Comparison of ENCODE assay signal across 18 mouse cellular contexts in the genomic region with DNA sequence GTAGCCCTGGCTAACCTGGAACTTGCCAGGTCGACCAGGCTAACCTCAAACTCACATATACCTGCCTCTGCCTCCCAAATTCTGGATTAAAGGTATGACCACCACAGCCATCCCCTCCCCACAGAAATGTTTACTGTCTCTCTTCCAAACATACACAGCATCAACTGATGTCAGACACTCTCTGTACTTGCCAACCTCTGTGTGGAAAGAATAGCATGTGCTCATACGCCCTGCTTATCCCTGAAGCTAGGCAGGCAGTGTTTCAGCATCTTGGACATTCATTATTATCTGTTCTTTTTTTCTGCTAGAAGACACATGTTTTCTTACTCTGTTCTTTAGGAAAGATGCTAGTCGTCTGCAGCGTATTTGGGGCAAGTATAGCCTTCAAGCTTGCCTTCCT. TPM values are rescaled to one million over a fixed set of nuclear protein-coding genes. Genes with fewer than 3 reads are reported as not detected.
A peak's percentile ranks its signal among the peaks of the same experiment; 100 is the strongest.
DNase-seq lines count a peak whose midpoint lies in the region; ATAC-seq lines count a peak whose summit lies in the region.
"Had no signal": no experiment of that assay in that cellular context is flagged by ENCODE, and none has a peak within 500 bp of the region (broad histone marks: within the 10 kb centered on the region; RNA-seq: fewer than 3 reads in every experiment).

No protein-coding gene starts in this region.

- H3K9ac ChIP-seq in liver, embryonic 12.5 days: no peak overlapping the region
- H3K9ac ChIP-seq in liver, embryonic 11.5 days (ENCODE audit: low read depth, low read length): no peak overlapping the region
- no peak overlapping the region for H3K9ac ChIP-seq in liver, embryonic 13.5 days
- peak overlapping the region; percentile 9 for H3K9ac ChIP-seq in neural tube, embryonic 13.5 days

- H3K27me3 ChIP-seq in liver, embryonic 12.5 days (replicated peaks): no peaks in the 10 kb centered on the region
- no peaks in the 10 kb centered on the region for H3K27me3 ChIP-seq in liver, embryonic 11.5 days (replicated peaks; ENCODE audit: control insufficient read depth, insufficient read depth, low read length)
- no peaks in the 10 kb centered on the region for H3K27me3 ChIP-seq in liver, embryonic 13.5 days
- no peaks in the 10 kb centered on the region for H3K27me3 ChIP-seq in neural tube, embryonic 13.5 days
- H3K27me3 ChIP-seq: embryonic facial prominence, embryonic 13.5 days had no signal

- WGBS in liver, embryonic 12.5 days (ENCODE audit: insufficient replicate concordance): 79% methylated on average over 4 of the region's 4 CpGs
- WGBS in liver, embryonic 11.5 days: 86% methylated on average over 4 of the region's 4 CpGs
- 76% methylated on average over 4 of the region's 4 CpGs for WGBS in liver, embryonic 13.5 days (ENCODE audit: insufficient replicate concordance)
- WGBS in neural tube, embryonic 13.5 days: 90% methylated on average over 4 of the region's 4 CpGs

- ATAC-seq in liver, embryonic 12.5 days: no peak
- no peak for ATAC-seq in liver, embryonic 11.5 days (replicated peaks; ENCODE audit: low FRiP score)
- no peak for ATAC-seq in liver, embryonic 13.5 days (ENCODE audit: low read depth)
- no peak for ATAC-seq in neural tube, embryonic 13.5 days (ENCODE audit: low read depth)
- ATAC-seq: forebrain, embryonic 16.5 days; intestine, postnatal 0 days had no signal

- peak; percentile 49 for DNase-seq in heart, adult 11 months
- DNase-seq in heart, adult 8-10 months (ENCODE audit: low spot score): no peak
- DNase-seq in liver, embryonic 11.5 days (ENCODE audit: low spot score): no peak
- DNase-seq in liver, embryonic 13.5 days: no peak
- DNase-seq in ovary, adult 18-20 months (ENCODE audit: low spot score): no peak
- no peak for DNase-seq in kidney, adult 8-10 months
- DNase-seq: adrenal gland, postnatal 10 days; cerebellum, adult 8-10 months; heart, postnatal 4 days; kidney, postnatal 14 days; lung, adult 18-20 months; right cerebral cortex, postnatal 25 days; thymus, postnatal 4 days had no signal

- H3K4me1 ChIP-seq in liver, embryonic 12.5 days: peaks cover 82% of the 10 kb centered on the region
- peaks cover 45% of the 10 kb centered on the region for H3K4me1 ChIP-seq in liver, embryonic 11.5 days (replicated peaks; ENCODE audit: control insufficient read depth, insufficient read depth, low read length)
- peaks cover 81% of the 10 kb centered on the region for H3K4me1 ChIP-seq in liver, embryonic 13.5 days (replicated peaks)
- peaks cover 70% of the 10 kb centered on the region for H3K4me1 ChIP-seq in neural tube, embryonic 13.5 days (replicated peaks)

- peak overlapping the region; percentile 81; the same call in 1 of the 2 replicates for H3K27ac ChIP-seq in liver, embryonic 12.5 days
- no peak overlapping the region for H3K27ac ChIP-seq in liver, embryonic 11.5 days (ENCODE audit: low read depth, low read length)
- H3K27ac ChIP-seq in liver, embryonic 13.5 days: peak overlapping the region; percentile 81
- H3K27ac ChIP-seq in neural tube, embryonic 13.5 days (replicated peaks): no peak overlapping the region
- H3K27ac ChIP-seq: embryonic facial prominence, embryonic 13.5 days had no signal

- H3K4me3 ChIP-seq in liver, embryonic 12.5 days: no peak overlapping the region
- H3K4me3 ChIP-seq in liver, embryonic 11.5 days (ENCODE audit: low read depth, low read length): no peak overlapping the region
- no peak overlapping the region for H3K4me3 ChIP-seq in liver, embryonic 13.5 days (replicated peaks)
- no peak overlapping the region for H3K4me3 ChIP-seq in neural tube, embryonic 13.5 days
- H3K4me3 ChIP-seq: embryonic facial prominence, embryonic 13.5 days had no signal

- 0 out of 2 replicates have a peak overlapping the region, but pooled peaks have one; percentile 93 for H3K4me2 ChIP-seq in liver, embryonic 12.5 days
- H3K4me2 ChIP-seq in liver, embryonic 11.5 days: no peak overlapping the region
- H3K4me2 ChIP-seq in liver, embryonic 13.5 days: 0 out of 2 replicates have a peak overlapping the region, but pooled peaks have one; percentile 8
- H3K4me2 ChIP-seq in neural tube, embryonic 13.5 days: peak overlapping the region; percentile 84
- H3K4me2 ChIP-seq: embryonic facial prominence, embryonic 13.5 days had no signal

- H3K9me3 ChIP-seq in liver, embryonic 12.5 days (replicated peaks): no peaks in the 10 kb centered on the region
- H3K9me3 ChIP-seq in liver, embryonic 11.5 days (ENCODE audit: control insufficient read depth, low read length): no peaks in the 10 kb centered on the region
- H3K9me3 ChIP-seq in liver, embryonic 13.5 days (replicated peaks): no peaks in the 10 kb centered on the region
- no peaks in the 10 kb centered on the region for H3K9me3 ChIP-seq in neural tube, embryonic 13.5 days
- H3K9me3 ChIP-seq: embryonic facial prominence, embryonic 13.5 days had no signal

- H3K36me3 ChIP-seq in liver, embryonic 12.5 days: no peaks in the 10 kb centered on the region
- no peaks in the 10 kb centered on the region for H3K36me3 ChIP-seq in liver, embryonic 11.5 days (ENCODE audit: control insufficient read depth, insufficient read depth, low read length)
- H3K36me3 ChIP-seq in liver, embryonic 13.5 days: no peaks in the 10 kb centered on the region
- no peaks in the 10 kb centered on the region for H3K36me3 ChIP-seq in neural tube, embryonic 13.5 days
- H3K36me3 ChIP-seq: embryonic facial prominence, embryonic 13.5 days had no signal

RNA-seq across cellular contexts. Expression of a gene that starts 3.6 kb away (rescaled TPM):
- 10 to 100 TPM; 14.6 to 19.0 (median 17.0) TPM for total RNA-seq in heart, adult 8-10 months (2022)
- polyA plus RNA-seq in liver, embryonic 12.5 days (2016; fragmentation: Nextera tagmentation; extraction: Ambion mirVana): 68.3 and 71.9 TPM in 2 replicates
- polyA plus RNA-seq in liver, embryonic 11.5 days (2014; fragmentation: Nextera tagmentation; extraction: Ambion mirVana): 83.6 and 95.4 TPM in 2 replicates
- 55.7 and 69.5 TPM in 2 replicates for polyA plus RNA-seq in liver, embryonic 13.5 days (2015; fragmentation: Nextera tagmentation; extraction: Ambion mirVana)
- polyA plus RNA-seq in neural tube, embryonic 13.5 days (2015; fragmentation: Nextera tagmentation; extraction: Ambion mirVana): 203 and 214 TPM in 2 replicates

RNA-seq across cellular contexts. Expression of a gene that starts 14.3 kb away (rescaled TPM):
- total RNA-seq in heart, adult 8-10 months (2022): 10 to 100 TPM; 52.8 to 59.9 (median 58.2) TPM
- polyA plus RNA-seq in liver, embryonic 12.5 days (2016; fragmentation: Nextera tagmentation; extraction: Ambion mirVana): 31.4 and 32.8 TPM in 2 replicates
- polyA plus RNA-seq in liver, embryonic 11.5 days (2014; fragmentation: Nextera tagmentation; extraction: Ambion mirVana): 30.9 and 36.7 TPM in 2 replicates
- 16.3 and 21.2 TPM in 2 replicates for polyA plus RNA-seq in liver, embryonic 13.5 days (2015; fragmentation: Nextera tagmentation; extraction: Ambion mirVana)
- polyA plus RNA-seq in neural tube, embryonic 13.5 days (2015; fragmentation: Nextera tagmentation; extraction: Ambion mirVana): 37.4 and 39.3 TPM in 2 replicates

RNA-seq across cellular contexts. Expression of a gene that starts 57.2 kb away (rescaled TPM):
- total RNA-seq in heart, adult 8-10 months (2022): 10 to 100 TPM; 12.8 to 17.2 (median 14.2) TPM
- polyA plus RNA-seq in liver, embryonic 12.5 days (2016; fragmentation: Nextera tagmentation; extraction: Ambion mirVana): 38.9 and 42.5 TPM in 2 replicates
- 58.4 and 69.8 TPM in 2 replicates for polyA plus RNA-seq in liver, embryonic 11.5 days (2014; fragmentation: Nextera tagmentation; extraction: Ambion mirVana)
- 29.9 and 34.9 TPM in 2 replicates for polyA plus RNA-seq in liver, embryonic 13.5 days (2015; fragmentation: Nextera tagmentation; extraction: Ambion mirVana)
- 41.4 and 41.6 TPM in 2 replicates for polyA plus RNA-seq in neural tube, embryonic 13.5 days (2015; fragmentation: Nextera tagmentation; extraction: Ambion mirVana)

Comparison
In these comparisons a context has a peak if more than half of its experiments do, and no peak if none do; other contexts are left out.
1. H3K27ac ChIP-seq: peak in liver, embryonic 12.5 days (single experiment) and liver, embryonic 13.5 days (single experiment); none in liver, embryonic 11.5 days (single experiment) and neural tube, embryonic 13.5 days (single experiment).